Mouse (Mus musculus): ENCODE results near the gene Cdk2ap2.

- TF ChIP-seq CTCF (IDR thresholded peaks at IDR 0.05; ENCODE audit: extremely low read depth, insufficient read depth, low read length) (no peak), POLR2A (IDR thresholded peaks at IDR 0.05; ENCODE audit: extremely low read depth, insufficient read depth, low read length) (no peak)
These were observed 46.8 kb downstream of the Cdk2ap2 start, which contains the start of gene Cabp4 for GRCm38 (mm10) chr19:4143759-4144268.
